Mouse (Mus musculus) heart, postnatal 14 days (tissue): Measurements from ENCODE around the gene Gan. TPM values are rescaled to one million over a fixed set of nuclear protein-coding genes. Genes with fewer than 3 reads are reported as not detected.

Source experiments
- total RNA-seq, 2 experiments: library from RNA; stranded (reverse); gene quantifications; 2 replicates each; pipeline ENCODE4 v1.2.3; 2021

Gan gene
- total RNA-seq, 2 experiments from 2014 or later, result 6.0 to 6.3 TPM

Other genes starting within 250 kb of the Gan start
- gene Cmc2, start 236.7 kb upstream of the Gan start, total RNA-seq, result 10 to 100 TPM; 49.8 to 66.2 TPM
- gene Cenpn, start 236.4 kb upstream of the Gan start, total RNA-seq, result 1 to 10 TPM; 1.7 to 2.6 TPM
- 10 to 100 TPM; 12.0 to 15.0 TPM for gene Atmin, start 214.7 kb upstream of the Gan start, total RNA-seq
- under 1 TPM; 0.54 to 0.79 TPM for gene 1700030J22Rik, start 179.2 kb upstream of the Gan start, total RNA-seq
- 10 to 100 TPM; 32.7 to 34.9 TPM for gene Gcsh, start 164.6 kb upstream of the Gan start, total RNA-seq
- gene Pkd1l2, start 75.7 kb upstream of the Gan start, total RNA-seq, result not detected
- not detected for gene Bco1, start 62.3 kb upstream of the Gan start, total RNA-seq
- 10 to 100 TPM; 29.5 to 30.9 TPM for gene Cmip, start 98.9 kb downstream of the Gan start, total RNA-seq